Mouse (Mus musculus): ENCODE data around the gene Il21r.

Gene Il21r

DNA sequence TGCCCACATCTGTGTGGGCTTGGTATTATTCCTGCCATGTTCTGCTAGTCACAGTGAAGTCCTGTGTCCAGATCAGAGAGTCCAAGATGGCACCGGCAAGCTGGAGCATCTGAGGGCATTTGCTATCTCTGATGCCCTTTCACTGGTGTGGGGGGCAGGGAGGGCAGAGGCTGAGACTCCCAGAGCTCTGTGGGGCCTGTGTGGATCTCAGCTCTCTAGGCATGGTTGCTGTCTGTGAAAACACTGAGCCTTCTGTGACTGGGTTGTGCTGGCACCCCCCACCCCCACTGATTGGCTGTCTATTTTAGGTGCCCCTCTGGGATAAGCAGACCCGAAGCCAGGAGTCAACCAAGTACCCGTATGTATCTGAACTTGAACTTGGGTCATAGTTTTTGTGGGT, 28.4 kb upstream of the Il21r start:
- no peak for DNase-seq (ENCODE audit: low spot score in 2 of 2)

DNA sequence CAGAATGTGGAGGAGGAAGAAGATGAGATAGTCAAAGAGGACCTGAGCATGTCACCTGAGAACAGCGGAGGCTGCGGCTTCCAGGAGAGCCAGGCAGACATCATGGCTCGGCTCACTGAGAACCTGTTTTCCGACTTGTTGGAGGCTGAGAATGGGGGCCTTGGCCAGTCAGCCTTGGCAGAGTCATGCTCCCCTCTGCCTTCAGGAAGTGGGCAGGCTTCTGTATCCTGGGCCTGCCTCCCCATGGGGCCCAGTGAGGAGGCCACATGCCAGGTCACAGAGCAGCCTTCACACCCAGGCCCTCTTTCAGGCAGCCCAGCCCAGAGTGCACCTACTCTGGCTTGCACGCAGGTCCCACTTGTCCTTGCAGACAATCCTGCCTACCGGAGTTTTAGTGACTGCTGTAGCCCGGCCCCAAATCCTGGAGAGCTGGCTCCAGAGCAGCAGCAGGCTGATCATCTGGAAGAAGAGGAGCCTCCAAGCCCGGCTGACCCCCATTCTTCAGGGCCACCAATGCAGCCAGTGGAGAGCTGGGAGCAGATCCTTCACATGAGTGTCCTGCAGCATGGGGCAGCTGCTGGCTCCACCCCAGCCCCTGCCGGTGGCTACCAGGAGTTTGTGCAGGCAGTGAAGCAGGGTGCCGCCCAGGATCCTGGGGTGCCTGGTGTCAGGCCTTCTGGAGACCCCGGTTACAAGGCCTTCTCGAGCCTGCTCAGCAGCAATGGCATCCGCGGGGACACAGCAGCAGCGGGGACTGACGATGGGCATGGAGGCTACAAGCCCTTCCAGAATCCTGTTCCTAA, 27.3 kb upstream of the Il21r start:
- DNase-seq (ENCODE audit: low spot score in 2 of 2): no peak

DNA sequence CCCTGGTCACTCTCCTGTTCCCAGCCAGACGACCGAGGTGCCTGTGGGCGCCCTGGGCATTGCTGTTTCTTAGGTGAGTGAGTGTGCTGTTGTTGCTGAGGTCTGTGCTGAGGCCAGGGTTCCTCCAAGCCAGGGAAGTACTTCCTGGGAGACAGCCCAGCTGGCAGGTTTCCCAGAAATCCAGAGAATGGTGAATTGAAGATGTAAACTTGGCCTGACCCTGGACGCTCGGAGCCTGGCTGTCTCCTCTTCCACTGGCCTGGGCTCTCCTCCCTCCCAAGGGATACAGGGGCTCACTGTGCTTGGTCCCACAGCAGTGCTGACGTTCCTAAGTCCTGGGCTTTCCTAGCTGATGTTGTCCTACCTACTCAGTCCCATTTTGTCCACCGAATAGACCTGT, 26.2 kb upstream of the Il21r start:
- DNase-seq (ENCODE audit: low spot score in 2 of 2): no peak

DNA sequence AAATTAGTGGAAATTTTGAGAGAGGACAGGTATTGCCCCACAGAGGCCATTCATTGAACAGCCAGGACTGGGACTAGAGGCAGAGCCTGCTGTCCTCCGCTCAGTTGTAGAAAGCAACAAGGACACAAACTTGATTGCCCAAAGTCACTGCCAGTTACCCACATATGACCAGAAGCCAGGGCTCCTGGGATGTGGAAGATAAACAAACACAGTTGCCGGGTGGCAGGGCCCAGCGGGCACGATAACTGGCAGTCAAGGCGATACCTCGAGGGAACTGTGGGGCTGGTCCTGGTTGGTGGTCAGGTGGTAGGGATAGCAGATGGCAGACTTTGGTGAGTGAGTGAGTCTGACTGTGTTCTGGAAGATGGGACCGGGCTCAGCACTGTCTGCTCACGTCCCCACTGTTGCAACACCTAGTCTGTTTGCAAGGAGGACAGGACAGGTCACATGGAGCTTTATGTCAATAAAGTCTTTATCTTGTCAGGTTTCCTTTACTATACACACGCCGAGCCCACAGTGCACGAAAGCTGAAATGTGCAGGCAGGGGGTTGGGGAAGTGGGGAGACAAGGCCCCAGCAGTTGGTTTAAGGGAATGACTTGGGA, 25.6 kb upstream of the Il21r start:
- peak in 1 of 2 experiments; percentile 54 for DNase-seq (ENCODE audit: low spot score in 2 of 2)

DNA sequence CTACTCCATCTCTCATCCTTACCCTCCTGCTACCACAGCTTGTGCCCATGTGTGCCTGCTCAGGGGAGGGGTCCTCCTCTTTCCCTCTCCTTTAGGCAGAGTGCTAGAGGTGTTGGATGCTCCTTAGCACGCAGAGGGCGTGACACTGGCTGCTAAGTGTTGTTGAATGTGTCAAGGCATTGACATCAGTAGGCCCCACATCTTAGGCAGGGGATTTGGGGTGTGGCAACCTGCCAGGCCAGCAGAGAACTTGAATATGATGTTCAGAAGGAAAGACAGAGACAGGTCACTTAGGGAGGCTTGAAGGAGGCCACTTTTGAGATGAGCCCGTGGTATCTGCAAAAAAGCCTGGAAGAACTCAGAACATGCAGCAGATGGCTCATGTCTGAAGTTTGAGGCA, 25.1 kb upstream of the Il21r start:
- DNase-seq (ENCODE audit: low spot score in 2 of 2): no peak

DNA sequence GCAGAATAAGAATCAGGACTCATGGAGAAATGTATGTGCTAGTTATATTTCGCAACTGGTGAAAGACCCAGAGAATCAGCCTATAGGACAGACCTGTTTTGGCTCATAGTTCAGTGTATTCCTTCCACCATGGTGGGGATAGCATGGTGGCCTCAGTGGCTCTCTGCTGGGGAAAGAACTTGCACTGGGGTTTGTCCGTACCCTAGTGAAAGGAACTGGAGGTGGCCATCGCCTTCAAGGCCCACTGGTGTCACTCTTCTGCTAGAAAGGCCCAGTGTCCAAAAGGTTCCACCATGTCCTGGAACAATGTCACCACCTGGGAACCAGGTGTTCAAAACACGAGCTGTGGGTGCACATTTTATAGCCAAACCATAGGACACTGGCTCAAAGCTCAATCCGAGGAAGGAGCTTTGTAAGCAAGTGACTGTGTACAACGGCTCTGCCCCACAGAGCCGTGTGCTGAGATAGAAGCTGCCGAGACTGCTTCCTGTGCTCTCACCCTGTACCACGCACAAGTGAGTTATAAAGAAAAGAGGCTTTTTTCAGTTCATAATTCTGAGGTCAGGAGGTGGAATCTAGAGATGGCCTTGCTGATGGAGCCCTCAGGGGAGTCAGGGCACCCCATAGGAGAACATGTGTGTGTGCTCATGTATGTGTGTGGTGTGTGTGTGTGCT, 23.5 kb upstream of the Il21r start:
- no peak for DNase-seq (ENCODE audit: low spot score in 2 of 2)

DNA sequence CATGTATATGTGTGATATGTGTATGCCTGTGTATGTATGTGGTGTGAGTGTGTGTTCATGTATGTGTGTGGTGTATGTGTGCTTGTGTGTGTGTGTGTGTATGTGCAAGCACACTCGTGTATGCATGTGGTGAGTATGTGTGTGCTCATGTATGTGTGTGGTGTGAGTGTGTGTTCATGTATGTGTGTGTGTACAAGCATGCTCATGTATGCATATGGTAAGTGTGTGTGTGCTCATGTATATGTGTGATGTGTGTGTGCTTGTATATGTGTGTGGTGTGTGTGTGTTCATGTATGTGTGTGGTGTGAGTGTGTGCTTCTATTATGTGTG, 23.0 kb upstream of the Il21r start:
- no peak for DNase-seq (ENCODE audit: low spot score in 2 of 2)

DNA sequence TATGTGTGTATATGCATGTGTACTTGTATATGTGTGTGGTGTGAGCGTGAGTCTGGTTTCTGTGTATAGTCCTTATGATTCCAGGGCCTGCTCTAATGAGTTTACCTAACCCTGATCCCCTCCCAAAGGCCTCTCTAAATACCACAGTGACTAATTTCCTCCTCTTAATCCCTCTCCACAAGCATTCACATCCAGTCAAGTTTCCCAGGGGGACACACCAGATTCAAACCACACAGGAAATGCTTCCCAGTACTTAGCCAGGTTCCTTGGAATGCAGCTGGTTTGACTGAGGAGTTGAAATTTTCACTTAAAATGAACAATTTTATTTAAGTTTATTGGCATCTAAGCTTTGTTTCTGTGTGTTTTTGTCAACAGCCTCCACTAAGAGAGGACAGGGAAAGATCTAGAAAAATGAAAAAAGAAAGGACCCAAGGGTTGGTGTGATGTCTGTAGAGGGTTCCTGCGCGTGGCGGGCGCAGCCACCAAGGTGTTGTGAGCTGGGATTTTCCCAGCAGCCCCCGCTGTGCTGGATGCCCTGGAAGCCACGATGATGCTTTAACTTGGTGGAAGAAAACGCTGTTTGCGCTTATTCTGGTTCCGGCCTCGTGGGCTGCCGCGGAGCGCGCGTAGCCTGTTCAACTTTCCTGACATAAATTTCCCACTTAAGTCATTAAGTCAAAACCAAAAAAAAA, 22.5 kb upstream of the Il21r start:
- no peak for DNase-seq (ENCODE audit: low spot score in 2 of 2)

DNA sequence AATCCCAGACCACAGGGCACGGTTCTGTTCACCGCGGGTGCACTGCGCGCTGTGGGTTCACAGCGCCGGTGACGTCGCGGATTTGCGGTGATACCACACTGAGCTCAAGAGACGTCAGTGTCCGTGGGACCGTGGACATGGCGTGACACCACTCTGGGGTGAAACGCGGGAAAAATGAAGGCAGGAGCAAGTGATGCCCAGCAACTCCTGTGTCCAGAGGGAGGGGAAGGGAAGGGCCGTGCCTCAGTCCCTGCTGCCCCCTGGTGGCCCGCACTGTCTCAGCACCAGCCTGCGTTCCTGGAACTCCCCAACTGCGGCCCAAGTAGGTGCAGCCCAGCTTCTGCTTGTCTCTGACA, 21.9 kb upstream of the Il21r start:
- peak; percentile 83 to 90 for DNase-seq (ENCODE audit: low spot score in 2 of 2)

DNA sequence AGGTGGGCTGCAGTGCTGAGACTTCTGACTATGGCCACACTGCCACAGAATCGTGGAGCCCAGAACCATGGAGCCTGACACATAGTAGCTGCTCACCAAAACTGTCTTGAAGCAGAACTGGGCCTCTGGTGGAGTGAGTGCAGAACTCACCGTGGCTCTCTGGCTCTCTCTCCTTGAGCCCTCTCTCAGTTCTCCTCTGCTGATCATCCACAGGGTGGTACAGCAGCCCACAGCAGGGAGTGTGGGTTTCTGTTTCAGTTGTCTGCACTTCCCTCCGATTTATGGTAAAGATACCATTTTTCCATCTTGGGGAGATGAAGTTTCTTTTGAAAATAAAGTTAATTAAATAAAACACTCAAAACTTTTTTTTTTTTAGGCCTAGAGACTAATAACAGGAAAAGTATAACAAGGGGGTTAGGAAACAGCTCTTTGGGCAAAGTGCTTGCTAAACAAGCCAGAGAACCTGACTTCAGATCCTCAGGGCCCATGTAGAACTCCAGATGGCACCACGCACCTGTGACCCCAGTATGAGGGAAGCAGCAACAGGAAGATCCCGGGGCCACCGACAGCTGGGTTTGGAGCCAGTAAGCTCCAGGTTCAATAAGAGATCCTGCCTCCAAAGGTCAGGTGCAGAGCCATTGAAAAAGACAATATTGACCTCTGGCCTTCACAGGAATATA, 19.8 kb upstream of the Il21r start:
- DNase-seq (ENCODE audit: low spot score in 2 of 2): no peak

DNA sequence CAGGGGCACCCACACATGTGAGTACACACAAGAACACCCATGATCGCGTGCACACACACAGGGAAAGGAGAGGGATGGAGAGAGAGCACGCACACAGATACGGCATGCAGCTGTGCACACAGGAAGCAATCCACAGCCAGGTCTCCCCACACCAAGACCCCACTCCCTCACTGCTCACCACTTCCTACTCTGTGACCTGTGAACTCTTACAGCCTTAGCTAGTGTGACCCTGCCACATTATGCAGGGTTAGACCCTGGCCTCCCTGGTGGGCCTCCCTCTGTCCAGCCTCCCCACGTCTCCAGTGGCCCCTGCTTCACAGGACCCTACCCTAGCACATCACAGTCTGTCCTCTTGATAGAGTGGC, 19.2 kb upstream of the Il21r start:
- no peak for DNase-seq (ENCODE audit: low spot score in 2 of 2)

DNA sequence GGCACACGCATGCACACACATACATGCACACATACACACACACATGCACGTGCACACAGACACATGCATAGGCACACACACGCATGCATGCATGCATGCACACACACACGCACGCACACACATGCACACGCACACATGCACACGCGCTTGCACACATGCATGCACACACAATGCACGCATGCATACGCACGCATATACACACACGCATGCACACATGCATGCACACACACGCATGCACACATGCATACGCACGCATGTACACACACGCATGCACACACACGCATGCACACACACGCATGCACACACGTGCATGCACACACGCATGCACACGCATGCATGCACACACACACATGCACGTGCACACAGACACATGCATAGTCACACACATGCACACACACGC, 16.9 kb upstream of the Il21r start:
- DNase-seq (ENCODE audit: low spot score in 2 of 2): no peak

DNA sequence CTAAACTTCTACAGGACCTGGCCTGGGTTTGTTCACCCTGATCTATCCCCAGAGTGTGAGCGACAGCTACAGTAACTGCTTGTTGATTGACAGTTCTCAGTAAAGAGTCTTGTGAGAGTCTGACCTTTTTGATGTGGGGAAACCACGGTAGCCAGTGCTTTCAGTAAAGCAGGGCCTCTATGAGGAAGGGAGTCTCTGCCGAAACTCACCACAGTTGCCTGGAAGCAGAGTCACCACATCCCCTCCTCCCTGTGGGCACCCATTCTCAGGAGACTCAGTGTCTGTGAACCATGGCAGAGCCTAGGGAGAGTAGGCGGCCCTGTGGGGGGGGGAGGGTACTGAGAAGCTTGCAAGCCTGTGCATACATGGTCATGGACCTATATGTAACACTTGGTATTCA, 14.5 kb upstream of the Il21r start:
- DNase-seq (ENCODE audit: low spot score in 2 of 2): peak in 1 of 2 experiments; percentile 58

DNA sequence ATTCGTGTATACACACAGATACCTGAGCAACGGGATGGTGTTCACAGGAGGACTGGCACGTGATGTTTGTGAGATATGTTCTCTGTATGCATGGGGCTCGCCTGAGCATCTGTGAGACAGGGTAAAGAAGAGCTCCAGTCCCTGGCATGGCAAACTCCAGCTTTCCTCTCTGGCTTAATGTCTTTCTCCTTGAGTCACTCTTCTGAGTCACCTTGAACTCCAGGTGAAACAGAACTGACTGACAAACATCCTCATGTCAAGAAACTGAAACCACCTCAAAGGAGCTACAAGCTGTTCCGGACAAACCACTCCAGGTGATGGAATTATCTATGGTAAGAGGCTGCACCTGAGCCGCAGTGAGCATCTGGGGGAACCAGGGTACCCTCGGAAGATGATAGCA, 13.3 kb upstream of the Il21r start:
- DNase-seq (ENCODE audit: low spot score in 2 of 2): no peak

DNA sequence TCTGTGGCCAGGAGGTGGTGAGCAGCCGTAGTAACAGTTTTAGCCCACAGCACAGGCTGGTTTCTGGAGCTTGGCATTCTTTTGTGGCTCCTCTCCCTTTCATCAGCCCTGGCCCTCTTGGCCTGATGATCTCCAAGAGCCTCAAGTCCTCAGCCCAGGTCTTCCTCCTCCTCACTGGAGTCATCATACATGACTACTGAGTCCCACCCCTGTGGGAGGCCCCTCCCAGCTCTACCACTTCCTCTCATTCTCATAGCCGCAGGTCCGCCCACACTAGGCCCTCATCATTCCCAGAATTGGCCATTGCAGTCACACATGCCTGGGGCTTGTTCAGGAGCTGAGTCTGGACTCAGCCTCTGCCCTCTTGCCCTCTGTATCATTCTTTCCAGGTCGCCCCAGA, 9.4 kb upstream of the Il21r start:
- peak in 1 of 2 experiments; percentile 53 for DNase-seq (ENCODE audit: low spot score in 2 of 2)

DNA sequence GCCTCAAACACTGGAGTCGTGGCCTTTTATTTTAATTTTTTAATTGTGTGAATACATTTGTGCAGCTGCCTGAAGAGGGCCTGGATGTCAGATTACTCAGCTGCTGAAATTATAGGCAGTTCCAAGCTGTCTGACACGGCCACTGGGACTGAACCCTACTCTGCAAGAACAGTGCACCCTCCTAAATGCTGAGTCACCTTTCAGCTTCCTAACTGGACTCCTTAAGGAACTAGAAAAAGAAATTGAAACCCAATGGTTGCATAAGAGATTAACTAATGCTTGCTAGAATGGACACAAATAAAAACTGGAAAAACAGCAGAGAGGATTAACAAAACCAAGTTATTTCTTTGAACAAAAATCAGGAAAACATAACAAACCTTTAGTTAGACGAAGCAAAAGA, 6.8 kb upstream of the Il21r start:
- no peak for DNase-seq (ENCODE audit: low spot score in 2 of 2)

DNA sequence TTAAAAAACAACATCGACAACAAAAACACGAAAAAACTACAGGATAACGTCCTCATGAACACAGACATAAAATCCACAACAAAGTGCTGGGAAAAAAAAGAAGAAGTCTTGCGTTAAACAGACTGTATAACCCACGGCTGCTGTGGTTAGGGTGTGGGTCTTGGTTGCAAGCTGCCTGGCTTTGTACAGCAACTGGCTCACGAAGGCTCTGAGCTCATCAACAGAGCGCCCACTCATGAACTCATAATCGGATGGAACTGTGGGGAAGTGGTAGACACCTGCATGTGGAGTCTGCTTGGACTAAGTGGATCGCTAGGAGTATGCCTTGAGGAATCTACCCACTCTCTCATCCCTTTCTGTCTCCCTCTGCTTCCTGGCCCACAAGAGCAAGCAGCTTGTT, 6.1 kb upstream of the Il21r start:
- DNase-seq (ENCODE audit: low spot score in 2 of 2): peak in 1 of 2 experiments; percentile 43

DNA sequence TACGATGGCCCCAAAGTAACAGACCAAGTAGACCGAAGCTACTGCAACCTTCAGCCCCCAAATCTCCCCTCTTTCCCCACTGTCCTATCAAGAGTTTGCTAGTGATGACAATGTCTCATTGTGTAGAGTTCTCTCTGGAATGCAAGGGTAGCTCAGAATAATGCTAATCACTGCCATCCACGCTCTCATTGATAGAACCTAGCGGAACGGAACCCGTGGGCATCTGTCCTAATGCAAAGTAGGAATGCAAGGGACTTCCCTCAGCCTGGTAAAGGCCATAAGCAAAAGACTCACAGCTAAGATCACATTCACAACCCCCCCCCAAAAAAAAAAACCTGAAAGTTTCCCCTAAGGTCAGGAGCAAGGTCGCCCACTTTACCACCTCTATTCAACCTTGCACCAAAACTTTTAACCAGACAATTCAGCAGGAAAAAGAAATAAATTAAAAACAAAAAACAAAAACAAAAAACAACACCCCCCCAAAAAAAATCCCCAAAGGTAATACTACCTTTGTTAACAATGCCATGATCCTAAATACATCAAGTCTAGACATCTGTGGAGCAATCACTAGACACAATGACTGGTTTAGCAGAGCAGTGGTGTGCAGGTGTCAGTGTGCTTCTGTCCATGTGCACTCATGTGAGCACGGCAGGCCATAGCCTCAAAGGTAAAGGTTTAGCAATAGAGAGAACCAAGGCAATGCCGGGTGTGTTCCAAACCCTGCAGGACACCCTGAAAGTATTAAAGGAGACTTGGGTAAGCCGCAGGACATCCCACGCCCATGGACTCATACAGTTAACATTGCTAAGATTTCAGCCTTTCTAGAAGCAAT, 5.5 kb upstream of the Il21r start:
- no peak for DNase-seq (ENCODE audit: low spot score in 2 of 2)

DNA sequence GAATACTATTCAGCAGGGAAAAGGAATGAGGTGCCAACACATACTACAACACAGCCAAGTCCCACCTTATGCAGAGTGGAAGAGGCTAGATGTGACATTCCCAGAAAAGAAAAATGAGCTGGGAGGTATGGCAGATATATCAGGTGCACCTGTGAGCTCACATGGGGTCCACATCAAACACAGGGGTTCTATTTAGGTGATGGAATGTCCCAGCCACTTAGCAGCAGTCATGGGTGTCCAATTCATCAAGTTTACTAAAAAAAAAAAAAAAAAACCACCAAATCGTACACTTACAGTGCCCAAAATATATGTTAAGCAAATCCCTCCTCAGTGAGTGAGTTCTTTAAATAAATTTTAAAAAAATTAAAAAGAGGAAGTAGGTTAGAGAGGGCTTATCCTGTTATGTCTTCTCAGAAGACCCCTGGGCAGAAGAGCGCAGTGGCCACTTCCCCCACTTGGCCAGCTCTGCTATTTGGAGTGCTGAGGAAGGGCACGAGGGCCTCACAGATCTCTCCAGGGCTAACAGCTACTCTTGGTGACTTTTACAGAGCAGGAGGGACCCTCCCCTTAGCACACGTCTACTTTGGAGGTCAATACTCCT, 3.8 kb upstream of the Il21r start:
- DNase-seq (ENCODE audit: low spot score in 2 of 2): no peak

DNA sequence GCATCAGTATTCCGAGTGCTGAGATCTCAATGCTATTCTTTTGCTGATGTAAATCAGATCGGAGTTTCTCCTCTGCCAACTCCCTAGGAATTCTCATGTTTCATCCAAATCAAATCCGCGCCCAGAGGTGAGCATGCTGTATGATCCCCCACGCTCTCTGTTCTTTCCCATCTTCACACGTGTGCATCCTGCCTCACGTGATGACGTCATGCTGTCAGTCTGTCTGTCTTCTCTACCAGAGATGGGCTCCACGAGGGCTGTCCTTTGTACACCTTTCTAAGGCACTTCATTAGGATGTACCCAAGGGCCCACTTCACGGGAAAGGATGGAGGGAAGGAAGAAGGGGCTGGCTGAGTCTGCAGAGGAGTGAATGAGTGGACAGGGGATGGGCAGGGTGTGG, 3.1 kb upstream of the Il21r start:
- DNase-seq (ENCODE audit: low spot score in 2 of 2): no peak
